ENCODE assay signal across 9 mouse cellular contexts in the genomic region with DNA sequence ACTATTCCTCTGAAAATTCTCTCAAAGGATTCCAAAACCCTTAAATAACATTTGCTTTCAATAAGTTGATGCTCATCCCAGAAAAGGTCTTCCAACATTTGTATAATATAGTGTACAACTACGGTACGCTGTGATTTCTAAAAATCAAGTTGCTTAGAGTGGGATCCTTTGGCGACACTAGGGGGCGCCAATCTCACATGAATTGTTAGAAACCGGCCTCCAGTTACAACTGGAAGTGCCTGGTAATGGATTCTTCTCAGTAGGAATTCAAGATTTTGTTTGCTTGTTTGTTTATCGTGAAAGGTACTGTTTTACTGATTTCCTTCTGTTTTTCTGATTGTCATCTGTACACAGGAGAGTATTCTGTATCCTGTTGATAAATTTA. TPM values are rescaled to one million over a fixed set of nuclear protein-coding genes. Genes with fewer than 3 reads are reported as not detected.
DNase-seq lines count a peak whose midpoint lies in the region; ATAC-seq and TF ChIP-seq lines count a peak whose summit lies in the region.
"Had no signal": no experiment of that assay in that cellular context is flagged by ENCODE, and none has a peak within 500 bp of the region (broad histone marks: within the 10 kb centered on the region; RNA-seq: fewer than 3 reads in every experiment).

No protein-coding gene starts in this region.

- 8% methylated on average over 6 of the region's 6 CpGs for WGBS in bone marrow, adult 2 months
- 10% methylated on average over 6 of the region's 6 CpGs for WGBS in embryonic facial prominence, embryonic 14.5 days

- H3K4me3 ChIP-seq in bone marrow, adult 2 months (replicated peaks; ENCODE audit: control insufficient read depth, low read depth, low read length): no peak overlapping the region
- no peak overlapping the region for H3K4me3 ChIP-seq in embryonic facial prominence, embryonic 14.5 days (ENCODE audit: low read depth, low read length)
- H3K4me3 ChIP-seq: liver, embryonic 15.5 days had no signal

- H3K4me2 ChIP-seq in embryonic facial prominence, embryonic 14.5 days (ENCODE audit: low read depth, low read length): no peak overlapping the region
- H3K4me2 ChIP-seq: liver, embryonic 15.5 days had no signal

- H3K36me3 ChIP-seq in embryonic facial prominence, embryonic 14.5 days (ENCODE audit: control insufficient read depth, insufficient read depth, low read length): no peaks in the 10 kb centered on the region
- H3K36me3 ChIP-seq: liver, embryonic 15.5 days had no signal

- no peak for TF ChIP-seq POLR2A in bone marrow, adult 2 months (IDR thresholded peaks at IDR 0.05; ENCODE audit: borderline replicate concordance, control insufficient read depth, low read depth, low read length)

- H3K4me1 ChIP-seq in bone marrow, adult 2 months (ENCODE audit: control insufficient read depth, insufficient read depth, low read length): no peaks in the 10 kb centered on the region
- H3K4me1 ChIP-seq in embryonic facial prominence, embryonic 14.5 days (ENCODE audit: control insufficient read depth, insufficient read depth, low read length): no peaks in the 10 kb centered on the region
- H3K4me1 ChIP-seq: liver, embryonic 15.5 days had no signal

- peak; percentile 40; the same call in 1 of the 2 replicates for TF ChIP-seq CTCF in bone marrow, adult 2 months (IDR thresholded peaks at IDR 0.05; ENCODE audit: control insufficient read depth, insufficient read depth, low read length)

- no peak overlapping the region for H3K9ac ChIP-seq in embryonic facial prominence, embryonic 14.5 days (ENCODE audit: low read depth, low read length)
- H3K9ac ChIP-seq: liver, embryonic 15.5 days had no signal

- no peak overlapping the region for H3K27ac ChIP-seq in bone marrow, adult 2 months (ENCODE audit: control insufficient read depth, insufficient read depth, low read depth, low read length, poor library complexity)
- no peak overlapping the region for H3K27ac ChIP-seq in embryonic facial prominence, embryonic 14.5 days (replicated peaks; ENCODE audit: low read depth, low read length)
- H3K27ac ChIP-seq: liver, embryonic 15.5 days had no signal

- peak; percentile 65; the same call in 1 of the 2 replicates for ATAC-seq in embryonic facial prominence, embryonic 14.5 days (ENCODE audit: low read depth)
- peak; percentile 76 to 90 for ATAC-seq in hematopoietic stem cell, adult 5-6 weeks (replicated peaks in 1 of 2; ENCODE audit: insufficient read depth in 1 of 2, low FRiP score in 2 of 2, low TSS enrichment in 1 of 2, low read depth in 1 of 2, poor library complexity in 2 of 2, severe bottlenecking in 2 of 2)
- no peak for ATAC-seq in erythroid progenitor cell, adult 5-6 weeks (replicated peaks; ENCODE audit: low FRiP score, poor library complexity, severe bottlenecking)

- H3K27me3 ChIP-seq in embryonic facial prominence, embryonic 14.5 days (replicated peaks; ENCODE audit: control insufficient read depth, insufficient read depth, low read length): no peaks in the 10 kb centered on the region
- H3K27me3 ChIP-seq: liver, embryonic 15.5 days had no signal

- DNase-seq in MEL-GATA-1-ER (ENCODE audit: extremely low read depth, low read depth): peak; percentile 22
- DNase-seq in embryonic facial prominence, embryonic 14.5 days (ENCODE audit: low spot score): peak; percentile 89
- DNase-seq in layer of hippocampus, adult 11-12 months (ENCODE audit: low spot score): peak; percentile 79
- DNase-seq in lung, postnatal 10 days: peak; percentile 69
- peak; percentile 79 for DNase-seq in retina, postnatal 1 day

- no peaks in the 10 kb centered on the region for H3K9me3 ChIP-seq in embryonic facial prominence, embryonic 14.5 days (ENCODE audit: control insufficient read depth, low read length)
- H3K9me3 ChIP-seq: liver, embryonic 15.5 days had no signal

RNA-seq across cellular contexts. Expression of a gene that starts 13.7 kb away (rescaled TPM):
- polyA plus RNA-seq in bone marrow, adult 2 months (2011; ENCODE audit: insufficient read depth, insufficient read length, low replicate concordance, missing spikeins): not detected in 2 replicates
- polyA plus RNA-seq in embryonic facial prominence, embryonic 14.5 days (2014; fragmentation: Nextera tagmentation; extraction: Ambion mirVana): 0.12 and 0.17 TPM in 2 replicates
- total RNA-seq in hematopoietic stem cell, adult 5-6 weeks (2017): not detected in 2 replicates
- not detected in 2 replicates for total RNA-seq in erythroid progenitor cell, adult 5-6 weeks (2015; ENCODE audit: low replicate concordance)
- total RNA-seq in erythroid progenitor cell, adult 5-6 weeks (2017; ENCODE audit: low replicate concordance): not detected in 2 replicates
- polyA plus RNA-seq: liver, embryonic 15.5 days had no signal

RNA-seq across cellular contexts. Expression of a gene that starts 50.7 kb away (rescaled TPM):
- polyA plus RNA-seq in bone marrow, adult 2 months (2011; ENCODE audit: insufficient read depth, insufficient read length, low replicate concordance, missing spikeins): 10.4 and 14.6 TPM in 2 replicates
- 28.4 and 31.8 TPM in 2 replicates for polyA plus RNA-seq in embryonic facial prominence, embryonic 14.5 days (2014; fragmentation: Nextera tagmentation; extraction: Ambion mirVana)
- 77.5 and 84.5 TPM in 2 replicates for total RNA-seq in hematopoietic stem cell, adult 5-6 weeks (2017)
- total RNA-seq in erythroid progenitor cell, adult 5-6 weeks (2015; ENCODE audit: low replicate concordance): 2.9 and 6.3 TPM in 2 replicates
- total RNA-seq in erythroid progenitor cell, adult 5-6 weeks (2017; ENCODE audit: low replicate concordance): 4.7 and 20.1 TPM in 2 replicates

RNA-seq across cellular contexts. Expression of a gene that starts 57.1 kb away (rescaled TPM):
- polyA plus RNA-seq in bone marrow, adult 2 months (2011; ENCODE audit: insufficient read depth, insufficient read length, low replicate concordance, missing spikeins): not detected in 2 replicates
- polyA plus RNA-seq in embryonic facial prominence, embryonic 14.5 days (2014; fragmentation: Nextera tagmentation; extraction: Ambion mirVana): not detected in 2 replicates
- total RNA-seq in hematopoietic stem cell, adult 5-6 weeks (2017): not detected in 2 replicates
- not detected in 2 replicates for total RNA-seq in erythroid progenitor cell, adult 5-6 weeks (2015; ENCODE audit: low replicate concordance)
- total RNA-seq in erythroid progenitor cell, adult 5-6 weeks (2017; ENCODE audit: low replicate concordance): not detected in 2 replicates
- polyA plus RNA-seq: liver, embryonic 15.5 days had no signal

Comparison
In these comparisons a context has a peak if more than half of its experiments do, and no peak if none do; other contexts are left out.
1. DNase-seq: peak in every context shown above with its lines; median percentile 89 in embryonic facial prominence, embryonic 14.5 days; 79 in layer of hippocampus, adult 11-12 months; 79 in retina, postnatal 1 day; 69 in lung, postnatal 10 days; 22 in MEL-GATA-1-ER.